Mouse (Mus musculus): ENCODE measurements at regions not wholly inside any gene's neighbourhood (a gene's known extent, or its start where the extent isn't known, plus 50 kb on each side); places are given as distances from the start of the nearest gene placed in this dataset.
"Not testable (repeated sequence)": the region's sequence is repeated elsewhere in the genome, so short reads cannot be mapped to it uniquely, and the experiment has no call there.

GRCm38 (mm10) chr4:3413493-3414441, 228.6 kb upstream of the Vmn1r3 start:
- no peak overlapping the region for H3K4me3 ChIP-seq (ENCODE audit: insufficient read depth, low read length)
- TF ChIP-seq CTCF (IDR thresholded peaks at IDR 0.05; ENCODE audit: low read depth, low read length) (no peak), POLR2A (IDR thresholded peaks at IDR 0.05; ENCODE audit: borderline replicate concordance, low read depth, low read length) (no peak)

GRCm38 (mm10) chr4:3412323-3412722, 227.2 kb upstream of the Vmn1r3 start:
- H3K4me1 ChIP-seq (ENCODE audit: control insufficient read depth, insufficient read depth, low read length); H3K27ac ChIP-seq (ENCODE audit: insufficient read depth, low read depth, low read length); H3K4me3 ChIP-seq (ENCODE audit: insufficient read depth, low read length): not testable (repeated sequence)

More at GRCm38 (mm10) chr4:3413493-3414441, 228.6 kb upstream of the Vmn1r3 start:
- Histone ChIP-seq H3K4me1 (ENCODE audit: control insufficient read depth, insufficient read depth, low read length) (no peaks in the 10 kb centered on the region), H3K27ac (ENCODE audit: insufficient read depth, low read depth, low read length) (no peak overlapping the region)

- H3K27ac ChIP-seq (ENCODE audit: insufficient read depth, low read depth, low read length); H3K4me1 ChIP-seq (ENCODE audit: control insufficient read depth, insufficient read depth, low read length); H3K4me3 ChIP-seq (ENCODE audit: insufficient read depth, low read length): not testable (repeated sequence)
Measured at GRCm38 (mm10) chr4:3402856-3403255, 217.7 kb upstream of the Vmn1r3 start.

GRCm38 (mm10) chr4:3401766-3402165, 216.6 kb upstream of the Vmn1r3 start:
- H3K27ac ChIP-seq (ENCODE audit: insufficient read depth, low read depth, low read length); H3K4me3 ChIP-seq (ENCODE audit: insufficient read depth, low read length); H3K4me1 ChIP-seq (ENCODE audit: control insufficient read depth, insufficient read depth, low read length): not testable (repeated sequence)

- not testable (repeated sequence) for H3K4me3 ChIP-seq (ENCODE audit: insufficient read depth, low read length); H3K27ac ChIP-seq (ENCODE audit: insufficient read depth, low read depth, low read length); H3K4me1 ChIP-seq (ENCODE audit: control insufficient read depth, insufficient read depth, low read length)
Measured at GRCm38 (mm10) chr4:3391579-3391978, 206.4 kb upstream of the Vmn1r3 start.

- not testable (repeated sequence) for H3K4me1 ChIP-seq (ENCODE audit: control insufficient read depth, insufficient read depth, low read length); H3K27ac ChIP-seq (ENCODE audit: insufficient read depth, low read depth, low read length); H3K4me3 ChIP-seq (ENCODE audit: insufficient read depth, low read length)
Measured at GRCm38 (mm10) chr4:3373027-3373763, 188.0 kb upstream of the Vmn1r3 start.

GRCm38 (mm10) chr4:3368021-3368420, 182.9 kb upstream of the Vmn1r3 start:
- H3K27ac ChIP-seq (ENCODE audit: insufficient read depth, low read depth, low read length); H3K4me1 ChIP-seq (ENCODE audit: control insufficient read depth, insufficient read depth, low read length); H3K4me3 ChIP-seq (ENCODE audit: insufficient read depth, low read length): not testable (repeated sequence)

GRCm38 (mm10) chr4:3343443-3343842, 158.3 kb upstream of the Vmn1r3 start:
- H3K27ac ChIP-seq (ENCODE audit: insufficient read depth, low read depth, low read length); H3K4me1 ChIP-seq (ENCODE audit: control insufficient read depth, insufficient read depth, low read length); H3K4me3 ChIP-seq (ENCODE audit: insufficient read depth, low read length): not testable (repeated sequence)

GRCm38 (mm10) chr4:3342696-3343095, 157.5 kb upstream of the Vmn1r3 start:
- not testable (repeated sequence) for H3K4me1 ChIP-seq (ENCODE audit: control insufficient read depth, insufficient read depth, low read length); H3K27ac ChIP-seq (ENCODE audit: insufficient read depth, low read depth, low read length); H3K4me3 ChIP-seq (ENCODE audit: insufficient read depth, low read length)

- not testable (repeated sequence) for H3K4me3 ChIP-seq (ENCODE audit: insufficient read depth, low read length); H3K27ac ChIP-seq (ENCODE audit: insufficient read depth, low read depth, low read length); H3K4me1 ChIP-seq (ENCODE audit: control insufficient read depth, insufficient read depth, low read length)
Measured at GRCm38 (mm10) chr4:3342165-3342564, 157.0 kb upstream of the Vmn1r3 start.

Measured in bone marrow macrophage, adult 2 months (primary cell).